Mouse (Mus musculus): ENCODE measurements around the gene Cbx8. TPM values are rescaled to one million over a fixed set of nuclear protein-coding genes. Genes with fewer than 3 reads are reported as not detected.

Gene Cbx8
- total RNA-seq (2023) = 13.8 TPM

DNA sequence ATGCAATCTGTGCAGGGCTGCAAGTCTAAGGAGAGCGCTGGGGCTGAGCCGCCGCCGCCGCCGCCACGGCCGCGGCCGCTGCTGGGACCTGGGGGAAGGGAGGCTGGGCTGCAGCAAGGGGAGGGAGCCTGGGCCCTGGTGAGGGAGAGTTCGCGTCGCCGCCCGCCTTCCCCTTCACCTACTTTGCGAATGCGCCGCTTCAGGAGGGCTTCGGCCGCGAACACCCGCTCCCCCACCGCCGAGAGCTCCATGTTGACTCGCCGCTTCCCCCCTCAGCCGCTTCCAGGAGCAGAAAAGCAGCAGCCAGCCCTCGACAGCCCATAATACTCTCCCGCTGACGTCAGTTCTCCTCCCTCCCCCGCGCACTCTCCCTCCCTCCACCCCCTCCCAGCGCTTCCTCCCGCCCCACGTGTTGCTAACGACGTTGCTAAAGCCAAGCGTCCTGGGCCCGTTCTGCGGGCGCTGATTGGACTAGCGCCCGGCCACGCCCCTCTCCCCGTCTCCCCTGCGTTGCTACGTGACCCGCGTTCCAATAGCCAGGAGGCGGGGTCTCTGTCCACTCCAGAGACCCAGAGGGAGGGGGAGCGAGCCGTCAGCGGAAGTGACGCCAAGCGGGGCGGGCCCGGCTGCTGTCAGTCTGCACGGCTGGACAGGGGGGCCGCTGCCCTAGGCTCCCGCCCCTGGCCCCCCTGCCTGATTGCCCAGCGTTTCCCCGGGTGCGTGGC lies at the start of gene Cbx8:
Gene Cbx8 (minus strand): TSS at position 370 of the 725 bp plus-strand sequence.

DNA sequence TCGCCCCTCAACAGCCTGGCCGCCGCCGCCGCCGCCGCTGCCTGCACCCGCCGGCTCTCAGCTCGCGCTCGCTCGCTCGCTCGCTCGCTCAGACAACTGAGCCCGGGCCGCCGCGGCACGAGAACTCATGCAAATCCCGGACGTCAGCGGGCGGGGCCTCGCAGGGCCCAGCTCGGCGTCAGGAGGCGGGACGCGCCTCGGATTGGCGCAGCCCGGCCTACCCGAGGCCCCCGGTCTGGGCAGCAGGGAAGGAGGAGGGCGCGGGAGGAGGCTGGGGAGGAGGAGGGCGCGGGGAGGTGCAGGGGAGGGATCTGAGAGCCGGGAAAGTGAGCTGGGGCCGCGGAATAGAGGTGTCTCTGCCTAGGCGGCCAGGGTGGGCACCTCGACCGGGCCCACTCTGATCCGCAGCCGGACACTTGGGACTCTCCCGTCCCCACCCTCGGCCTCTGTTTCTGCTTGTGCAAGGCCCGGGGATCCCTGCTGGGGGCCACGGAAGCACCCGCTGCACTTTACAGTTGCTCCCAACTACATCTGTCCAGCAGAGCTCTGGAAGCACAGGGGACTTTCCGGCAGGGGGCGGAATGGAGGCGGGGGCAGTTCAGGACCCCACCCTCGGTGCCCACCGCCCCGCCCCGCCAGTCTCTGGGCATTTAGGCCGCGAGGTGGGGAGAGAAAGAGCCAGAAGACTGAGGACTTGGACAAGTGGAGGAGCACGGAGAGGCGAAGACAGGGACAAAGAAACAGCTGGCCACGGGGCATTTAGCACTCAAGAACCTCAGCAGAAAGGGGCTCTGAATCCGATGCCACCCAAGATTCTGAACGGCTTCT lies 45.6 kb upstream of the Cbx8 start, which contains the start of gene Cbx4:
Gene Cbx4 (minus strand): TSS at position 78 of the 828 bp plus-strand sequence.

DNA sequence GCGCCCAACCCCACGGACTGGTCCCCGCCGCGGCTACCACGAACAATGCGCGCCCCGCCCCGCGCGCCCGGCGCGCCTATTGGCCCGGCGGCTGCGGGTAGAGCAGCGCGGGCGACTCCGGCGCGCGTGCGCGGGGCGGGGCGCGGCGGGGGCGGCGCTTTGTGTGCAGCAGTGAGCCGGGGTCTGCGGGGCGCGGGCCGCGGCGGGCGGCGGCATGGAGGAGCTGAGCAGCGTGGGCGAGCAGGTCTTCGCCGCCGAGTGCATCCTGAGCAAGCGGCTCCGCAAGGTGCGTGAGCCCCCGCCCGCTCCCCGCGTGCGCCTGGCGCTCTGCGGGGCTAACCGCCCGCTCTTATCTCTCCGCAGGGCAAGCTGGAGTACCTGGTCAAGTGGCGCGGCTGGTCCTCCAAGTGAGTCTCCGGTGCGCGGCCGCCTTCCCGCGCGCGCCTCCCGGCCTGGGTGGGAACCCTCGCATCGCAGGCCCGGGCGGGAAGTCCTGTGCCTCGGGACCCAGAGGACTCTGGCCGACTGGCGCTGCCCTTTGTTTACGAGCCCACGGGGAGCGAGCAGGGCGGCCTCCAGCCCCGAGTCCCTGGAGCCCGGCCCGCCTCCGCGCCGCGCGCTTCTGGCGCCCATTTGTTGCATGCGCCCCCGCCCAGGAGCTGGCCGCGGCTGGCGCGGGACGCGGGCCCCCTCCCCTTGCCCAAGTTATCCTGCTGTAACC lies 17.7 kb downstream of the Cbx8 start, which contains the start of gene Cbx2:
Gene Cbx2 (plus strand): TSS at position 68 of the 721 bp plus-strand sequence.

DNA sequence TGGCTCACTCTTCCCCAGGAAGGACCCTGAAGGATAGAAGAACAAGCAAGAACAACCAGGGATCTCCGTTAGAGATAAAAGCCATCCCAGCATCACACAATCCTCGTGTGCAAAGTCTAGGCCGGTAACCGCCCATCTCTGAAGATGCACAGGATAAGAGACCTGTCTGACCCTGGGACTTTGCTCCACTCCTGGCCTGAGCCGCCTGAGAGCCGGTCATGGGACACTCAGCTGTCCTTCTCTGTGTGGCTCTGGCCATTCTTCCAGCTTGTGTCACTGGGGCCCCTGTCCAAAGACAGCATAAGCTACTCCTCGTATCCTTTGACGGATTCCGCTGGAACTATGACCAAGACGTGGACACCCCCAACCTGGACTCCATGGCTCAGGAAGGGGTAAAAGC lies 52.8 kb downstream of the Cbx8 start, which contains the start of gene Enpp7:
Gene Enpp7 (plus strand): TSS at position 190 of the 400 bp plus-strand sequence.

Other genes starting within 250 kb of the Cbx8 start
- not detected for gene Rbfox3, start 129.4 kb downstream of the Cbx8 start, total RNA-seq (2023)
- gene Enpp7, start 52.8 kb downstream of the Cbx8 start, total RNA-seq (2023) = not detected
- 5.9 TPM for gene Cbx2, start 18.0 kb downstream of the Cbx8 start, total RNA-seq (2023)
- gene Cbx4, start 45.3 kb upstream of the Cbx8 start, total RNA-seq (2023) = 106 TPM
- gene Tbc1d16, start 187.5 kb upstream of the Cbx8 start, total RNA-seq (2023) = 2.6 TPM
- gene Ccdc40, start 187.6 kb upstream of the Cbx8 start, total RNA-seq (2023) = 0.40 TPM
- 42.1 TPM for gene Gaa, start 226.9 kb upstream of the Cbx8 start, total RNA-seq (2023)